Mouse (Mus musculus): ENCODE data around the gene Rgs3.
A peak's percentile ranks its signal among the peaks of the same experiment; 100 is the strongest.

Gene Rgs3

GRCm38 (mm10) chr4:62688142-62688541 lies 128.5 kb downstream of the Rgs3 start:
- DNase-seq (ENCODE audit: low read depth, low spot score), result no peak

GRCm38 (mm10) chr4:62690997-62691396 lies 131.3 kb downstream of the Rgs3 start:
- no peak for DNase-seq (ENCODE audit: low read depth, low spot score)

- DNase-seq (ENCODE audit: low read depth, low spot score), result no peak
Observed at GRCm38 (mm10) chr4:62691625-62692024, 132.0 kb downstream of the Rgs3 start.

GRCm38 (mm10) chr4:62693839-62694238 lies 134.2 kb downstream of the Rgs3 start:
- DNase-seq (ENCODE audit: low read depth, low spot score), result peak; percentile 60

- no peak for DNase-seq (ENCODE audit: low read depth, low spot score)
Observed at GRCm38 (mm10) chr4:62694703-62695439, 135.2 kb downstream of the Rgs3 start.

GRCm38 (mm10) chr4:62695523-62695922 lies 135.9 kb downstream of the Rgs3 start:
- peak; percentile 41 for DNase-seq (ENCODE audit: low read depth, low spot score)

- DNase-seq (ENCODE audit: low read depth, low spot score), result peak; percentile 85
Observed at GRCm38 (mm10) chr4:62695946-62696345, 136.3 kb downstream of the Rgs3 start.

GRCm38 (mm10) chr4:62696699-62697404 lies 137.2 kb downstream of the Rgs3 start:
- no peak for DNase-seq (ENCODE audit: low read depth, low spot score)

GRCm38 (mm10) chr4:62697469-62697868 lies 137.8 kb downstream of the Rgs3 start:
- DNase-seq (ENCODE audit: low read depth, low spot score), result peak; percentile 78

- DNase-seq (ENCODE audit: low read depth, low spot score), result no peak
Observed at GRCm38 (mm10) chr4:62698521-62698920, 138.9 kb downstream of the Rgs3 start.

- DNase-seq (ENCODE audit: low read depth, low spot score), result peak; percentile 64
Observed at GRCm38 (mm10) chr4:62699191-62699812, 139.7 kb downstream of the Rgs3 start.

GRCm38 (mm10) chr4:62700426-62700825 lies 140.8 kb downstream of the Rgs3 start:
- no peak for DNase-seq (ENCODE audit: low read depth, low spot score)

- DNase-seq (ENCODE audit: low read depth, low spot score), result no peak
Observed at GRCm38 (mm10) chr4:62703151-62703550, 143.5 kb downstream of the Rgs3 start.

- DNase-seq (ENCODE audit: low read depth, low spot score), result no peak
Observed at GRCm38 (mm10) chr4:62704204-62704603, 144.6 kb downstream of the Rgs3 start.

GRCm38 (mm10) chr4:62705013-62705412 lies 145.4 kb downstream of the Rgs3 start:
- no peak for DNase-seq (ENCODE audit: low read depth, low spot score)

- DNase-seq (ENCODE audit: low read depth, low spot score), result no peak
Observed at GRCm38 (mm10) chr4:62705749-62706148, 146.1 kb downstream of the Rgs3 start.

- no peak for DNase-seq (ENCODE audit: low read depth, low spot score)
Observed at GRCm38 (mm10) chr4:62708084-62708483, 148.4 kb downstream of the Rgs3 start.

- no peak for DNase-seq (ENCODE audit: low read depth, low spot score)
Observed at GRCm38 (mm10) chr4:62708994-62709393, 149.3 kb downstream of the Rgs3 start.

- no peak for DNase-seq (ENCODE audit: low read depth, low spot score)
Observed at GRCm38 (mm10) chr4:62709448-62709847, 149.8 kb downstream of the Rgs3 start.

GRCm38 (mm10) chr4:62711159-62711558 lies 151.5 kb downstream of the Rgs3 start:
- DNase-seq (ENCODE audit: low read depth, low spot score), result no peak

GRCm38 (mm10) chr4:62711582-62711981 lies 151.9 kb downstream of the Rgs3 start:
- DNase-seq (ENCODE audit: low read depth, low spot score), result no peak

- peak; percentile 38 for DNase-seq (ENCODE audit: low read depth, low spot score)
Observed at GRCm38 (mm10) chr4:62720861-62721260, 161.2 kb downstream of the Rgs3 start.

GRCm38 (mm10) chr4:62722021-62722426 lies 162.4 kb downstream of the Rgs3 start:
- no peak for DNase-seq (ENCODE audit: low read depth, low spot score)

All from ES-CJ7 (cell line).